Mouse (Mus musculus): ENCODE measurements at regions not wholly inside any gene's neighbourhood (a gene's known extent, or its start where the extent isn't known, plus 50 kb on each side); places are given as distances from the start of the nearest gene placed in this dataset.

GRCm38 (mm10) chr11:84671585-84671984 lies 146.2 kb upstream of the Lhx1 start:
- no peak for TF ChIP-seq CTCF (IDR thresholded peaks at IDR 0.05)
- no peak for TF ChIP-seq POLR2A (IDR thresholded peaks at IDR 0.05; ENCODE audit: insufficient read depth, low read depth, low read length)

Measured in heart, adult 2 months (tissue).